Mouse (Mus musculus) G1E-ER4 (cell line): ENCODE results near the gene Rgs9. TPM values are rescaled to one million over a fixed set of nuclear protein-coding genes. Genes with fewer than 3 reads are reported as not detected.

Experiments used
- GATA1 ChIP-seq: IDR thresholded peaks from one replicate; pipeline ENCODE4 v1.8.0; 2012; ENCODE audit warnings: low read length, inconsistent platforms
- polyA plus RNA-seq: library from polyadenylated mRNA; stranded (reverse); fragments of >175 nt; gene quantifications from 2 replicates; pipeline ENCODE4 v1.2.3, GENCODE M21; 2012

The Rgs9 gene
- polyA plus RNA-seq, 1 experiment, result not detected

- TF ChIP-seq GATA1, result no peak
These were observed 79.1 kb downstream of the Rgs9 start for GRCm38 (mm10) chr11:109218722-109219430.

GRCm38 (mm10) chr11:109217827-109218536, 79.9 kb downstream of the Rgs9 start:
- TF ChIP-seq GATA1, result no peak

- no peak for TF ChIP-seq GATA1
These were observed 87.2 kb downstream of the Rgs9 start for GRCm38 (mm10) chr11:109210772-109211171.

GRCm38 (mm10) chr11:109210341-109210740, 87.6 kb downstream of the Rgs9 start:
- TF ChIP-seq GATA1, result no peak

GRCm38 (mm10) chr11:109206732-109207131, 91.2 kb downstream of the Rgs9 start:
- no peak for TF ChIP-seq GATA1

- no peak for TF ChIP-seq GATA1
These were observed 91.9 kb downstream of the Rgs9 start for GRCm38 (mm10) chr11:109206028-109206427.

- TF ChIP-seq GATA1, result no peak
These were observed 98.2 kb downstream of the Rgs9 start for GRCm38 (mm10) chr11:109199612-109200293.

GRCm38 (mm10) chr11:109192673-109193557, 105.0 kb downstream of the Rgs9 start:
- TF ChIP-seq GATA1, result no peak

GRCm38 (mm10) chr11:109188235-109188634, 109.7 kb downstream of the Rgs9 start:
- no peak for TF ChIP-seq GATA1

- TF ChIP-seq GATA1, result no peak
These were observed 110.2 kb downstream of the Rgs9 start for GRCm38 (mm10) chr11:109187631-109188184.

GRCm38 (mm10) chr11:109181118-109181517, 116.8 kb downstream of the Rgs9 start:
- no peak for TF ChIP-seq GATA1

- no peak for TF ChIP-seq GATA1
These were observed 117.6 kb downstream of the Rgs9 start for GRCm38 (mm10) chr11:109180290-109180689.

GRCm38 (mm10) chr11:109178788-109179518, 119.0 kb downstream of the Rgs9 start:
- no peak for TF ChIP-seq GATA1

- no peak for TF ChIP-seq GATA1
These were observed 122.5 kb downstream of the Rgs9 start for GRCm38 (mm10) chr11:109175376-109175969.

Other genes starting within 250 kb of the Rgs9 start
- not detected in 2 replicates for gene E030025P04Rik, start 153.8 kb downstream of the Rgs9 start, polyA plus RNA-seq
- 45.7 and 52.4 TPM in 2 replicates for gene Gna13, start 64.7 kb upstream of the Rgs9 start, polyA plus RNA-seq
- not detected in 2 replicates for gene 9930022D16Rik, start 115.8 kb upstream of the Rgs9 start, polyA plus RNA-seq
- 7.9 and 9.0 TPM in 2 replicates for gene Amz2, start 127.8 kb upstream of the Rgs9 start, polyA plus RNA-seq
- 0.45 and 0.98 TPM in 2 replicates for gene Arsg, start 175.2 kb upstream of the Rgs9 start, polyA plus RNA-seq
- 23.7 and 25.4 TPM in 2 replicates for gene Slc16a6, start 175.5 kb upstream of the Rgs9 start, polyA plus RNA-seq